Mouse (Mus musculus) liver, adult 2 months (tissue): ENCODE data around the gene Dok4.

Source experiments
- CTCF ChIP-seq: fragments of 200-500 bp; IDR thresholded peaks from 2 replicates; pipeline ENCODE4 v1.5.1; 2011; ENCODE audit warnings: low read depth, low read length, control low read depth
- POLR2A ChIP-seq: fragments of 200-500 bp; IDR thresholded peaks from 2 replicates; pipeline ENCODE4 v1.6.1; 2011; ENCODE audit warnings: low read length, control low read depth; ENCODE audit not compliant: insufficient read depth; ENCODE audit errors: extremely low read depth

DNA sequence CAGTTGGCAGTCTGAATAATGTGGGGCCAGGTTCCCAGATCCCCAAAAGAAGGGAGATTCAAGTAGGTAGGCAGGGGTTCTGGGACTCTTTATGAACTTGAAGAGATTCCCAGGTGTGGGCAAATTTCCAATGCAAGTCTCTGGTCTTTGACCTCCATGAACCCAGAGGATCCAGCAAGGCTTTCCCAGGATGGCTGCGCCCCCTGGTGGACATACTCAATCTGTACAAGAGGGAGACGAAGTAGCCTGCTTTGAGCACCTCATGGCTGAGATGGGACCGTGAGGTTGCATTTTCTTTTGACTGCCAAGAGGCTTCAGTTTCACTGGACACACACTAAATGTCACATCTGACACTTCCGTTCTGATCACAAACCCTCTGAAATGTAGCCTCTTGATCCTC lies 32.7 kb upstream of the Dok4 start:
- TF ChIP-seq POLR2A: no peak
- peak; percentile 91 for TF ChIP-seq CTCF
